Mouse (Mus musculus) G1E (cell line): ENCODE measurements around the gene Rabl6.

Experiments
- CTCF ChIP-seq: IDR thresholded peaks from 2 replicates; pipeline ENCODE4 v1.5.1; 2012; ENCODE audit warnings: low read depth, low read length, inconsistent platforms, mixed read lengths
- GATA1 ChIP-seq: IDR thresholded peaks from 2 replicates; pipeline ENCODE4 v1.6.1; 2012; ENCODE audit warnings: borderline replicate concordance, low read length, inconsistent platforms, mixed read lengths
- GATA2 ChIP-seq: IDR thresholded peaks from 2 replicates; pipeline ENCODE4 v1.6.1; 2012; ENCODE audit warnings: low read depth, low read length, inconsistent platforms, borderline replicate concordance
- POLR2AphosphoS5 ChIP-seq: IDR thresholded peaks from 2 replicates; pipeline ENCODE4 v1.6.1; 2012; ENCODE audit warnings: low read depth, low read length, inconsistent platforms; ENCODE audit not compliant: insufficient replicate concordance
- TAL1 ChIP-seq: conservative IDR thresholded peaks from 2 replicates; pipeline ENCODE4 v1.6.1; 2012; ENCODE audit warnings: low read depth, low read length, inconsistent platforms, mixed read lengths

- TF ChIP-seq GATA1 (no peak), CTCF (no peak), POLR2AphosphoS5 (no peak), TAL1 (no peak), GATA2 (no peak)
Observed at GRCm38 (mm10) chr2:25568473-25569019, 39.8 kb downstream of the Rabl6 start.
